Mouse (Mus musculus) midbrain, embryonic 15.5 days (tissue): ENCODE measurements around the gene Fah. TPM values are rescaled to one million over a fixed set of nuclear protein-coding genes. Genes with fewer than 3 reads are reported as not detected.

Experiments
- ATAC-seq: fragments of 200-750 bp; cut with Nextera tagmentation; replicated peaks from 2 replicates; pipeline ENCODE4 v1.8.0; 2017; ENCODE audit warnings: moderate TSS enrichment
- H3K27ac ChIP-seq: fragments of 300-500 bp; sonication (generic); 2 replicates; pipeline ENCODE4 v1.5.1; 2015; ENCODE audit warnings: mild to moderate bottlenecking, inconsistent platforms
- H3K27me3 ChIP-seq: fragments of 300-500 bp; sonication (generic); replicated peaks from 2 replicates; pipeline ENCODE4 v1.6.1; 2015; ENCODE audit warnings: inconsistent platforms
- H3K36me3 ChIP-seq: fragments of 300-500 bp; sonication (generic); replicated peaks from 2 replicates; pipeline ENCODE4 v1.6.1; 2015; ENCODE audit warnings: inconsistent platforms
- H3K4me1 ChIP-seq: fragments of 300-500 bp; sonication (generic); 2 replicates; pipeline ENCODE4 v1.6.1; 2015; ENCODE audit warnings: inconsistent platforms
- H3K4me2 ChIP-seq: fragments of 300-500 bp; sonication (generic); 2 replicates; pipeline ENCODE4 v1.6.1; 2015; ENCODE audit warnings: inconsistent platforms, mild to moderate bottlenecking, moderate library complexity
- H3K4me3 ChIP-seq: fragments of 300-500 bp; sonication (generic); 2 replicates; pipeline ENCODE4 v1.5.1; 2015; ENCODE audit warnings: mild to moderate bottlenecking, inconsistent platforms
- H3K9ac ChIP-seq: fragments of 300-500 bp; sonication (generic); 2 replicates; pipeline ENCODE4 v1.6.1; 2015; ENCODE audit warnings: mild to moderate bottlenecking, inconsistent platforms
- H3K9me3 ChIP-seq: fragments of 300-500 bp; sonication (generic); 2 replicates; pipeline ENCODE4 v1.6.1; 2016; ENCODE audit warnings: inconsistent platforms
- WGBS: fragments of 180-500 bp; shearing (Covaris S2); methylation state at CpG from one replicate; pipeline ENCODE4 v1.1.7; 2015; ENCODE audit warnings: mixed read lengths; 5-methylcytosine and 5-hydroxymethylcytosine counted together
- polyA plus RNA-seq: library from polyadenylated mRNA; unstranded; fragments of >200 nt; fragmentation: Nextera tagmentation; extraction: Ambion mirVana; gene quantifications from 2 replicates; pipeline ENCODE4 v1.2.1, GENCODE M21; 2015

Gene Fah
- polyA plus RNA-seq, 1 experiment from 2014 or later, result 9.2 TPM

DNA sequence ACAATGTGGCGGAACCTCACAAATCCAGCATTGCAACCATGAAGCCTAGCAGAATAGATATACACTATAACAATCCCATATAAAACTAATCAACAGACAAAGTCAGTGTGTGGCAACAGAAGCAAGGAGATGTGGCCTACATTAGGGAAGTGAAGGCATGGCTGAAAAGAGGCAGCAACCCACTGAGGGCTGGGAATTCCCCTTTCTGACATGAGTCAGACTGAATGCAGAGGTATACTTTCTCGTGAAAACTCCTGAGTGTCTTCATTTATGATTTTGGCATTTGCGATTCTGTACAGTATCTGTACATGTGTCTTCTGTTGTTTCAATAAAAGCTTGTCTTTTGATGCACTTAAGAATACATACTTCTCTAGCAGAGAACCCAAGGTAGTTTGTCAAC, 15.2 kb downstream of the Fah start:
- Histone ChIP-seq H3K4me3 (no peak overlapping the region), H3K4me1 (no peaks in the 10 kb centered on the region), H3K27ac (no peak overlapping the region), H3K9me3 (no peaks in the 10 kb centered on the region), H3K36me3 (no peaks in the 10 kb centered on the region), H3K4me2 (no peak overlapping the region), H3K9ac (no peak overlapping the region), H3K27me3 (no peaks in the 10 kb centered on the region)
- 88% methylated on average over 3 of the region's 3 CpGs for WGBS
- ATAC-seq, result no peak

DNA sequence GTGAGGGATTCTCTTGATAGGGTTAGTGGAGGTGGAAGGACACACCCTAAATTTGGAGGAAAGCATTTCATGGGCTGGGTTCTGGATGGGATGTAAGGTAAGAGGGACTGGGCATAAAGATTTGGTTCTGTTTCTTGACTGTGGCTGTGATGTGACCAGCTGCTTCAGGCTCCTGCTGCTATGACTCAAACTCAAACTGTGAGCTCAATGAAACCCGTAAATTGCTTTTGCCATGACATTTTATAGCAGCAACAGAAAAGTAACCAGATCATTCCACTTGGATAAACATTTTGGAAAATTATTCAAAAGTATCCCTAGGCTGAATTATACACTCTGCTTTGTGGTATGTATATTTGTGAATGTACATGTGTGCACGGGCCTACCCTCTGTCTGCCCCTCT, 15.9 kb downstream of the Fah start:
- Histone ChIP-seq H3K4me1 (no peaks in the 10 kb centered on the region), H3K36me3 (no peaks in the 10 kb centered on the region), H3K27ac (no peak overlapping the region), H3K9me3 (no peaks in the 10 kb centered on the region), H3K4me2 (no peak overlapping the region), H3K9ac (no peak overlapping the region), H3K27me3 (no peaks in the 10 kb centered on the region), H3K4me3 (no peak overlapping the region)
- ATAC-seq, result no peak
- WGBS, result 82% methylated on average over 2 of the region's 2 CpGs

DNA sequence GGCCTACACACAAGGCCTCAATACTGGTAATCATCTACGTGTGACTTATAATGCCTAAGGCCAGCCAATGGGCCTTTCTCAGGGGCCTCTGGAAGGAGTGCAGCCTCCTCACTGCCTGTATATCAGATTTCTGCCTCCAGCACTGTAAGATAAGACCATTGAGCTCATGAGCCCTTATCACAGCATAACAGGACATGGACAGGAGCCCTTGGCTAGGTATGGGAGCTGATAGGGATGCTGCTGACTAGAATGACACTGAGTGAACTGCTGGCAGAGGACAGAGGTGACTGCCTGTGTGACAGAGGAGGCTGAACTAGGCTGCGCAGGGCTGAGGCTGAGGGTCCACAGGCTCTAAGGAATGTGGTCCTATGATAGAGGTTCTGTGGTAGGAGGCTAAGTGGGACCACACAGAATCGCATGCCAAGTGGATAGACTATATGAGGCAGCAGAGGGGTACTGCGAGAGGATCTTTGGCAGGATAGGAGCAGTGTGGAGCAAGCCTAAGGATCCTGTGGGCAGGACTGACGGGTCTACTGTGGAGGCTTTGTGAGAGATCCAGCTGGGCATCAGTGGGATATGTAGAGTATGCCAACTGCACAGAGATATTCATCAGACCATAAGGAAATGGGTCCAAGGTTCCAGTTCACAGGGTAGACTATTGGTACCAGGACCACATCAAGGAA, 19.3 kb downstream of the Fah start:
- no peak overlapping the region for H3K4me2 ChIP-seq
- H3K9me3 ChIP-seq, result no peaks in the 10 kb centered on the region
- WGBS, result 87% methylated on average over 5 of the region's 5 CpGs
- H3K27ac ChIP-seq, result no peak overlapping the region
- no peak for ATAC-seq
- H3K36me3 ChIP-seq, result no peaks in the 10 kb centered on the region
- H3K4me1 ChIP-seq, result no peaks in the 10 kb centered on the region
- no peak overlapping the region for H3K9ac ChIP-seq
- no peak overlapping the region for H3K4me3 ChIP-seq
- H3K27me3 ChIP-seq, result no peaks in the 10 kb centered on the region

DNA sequence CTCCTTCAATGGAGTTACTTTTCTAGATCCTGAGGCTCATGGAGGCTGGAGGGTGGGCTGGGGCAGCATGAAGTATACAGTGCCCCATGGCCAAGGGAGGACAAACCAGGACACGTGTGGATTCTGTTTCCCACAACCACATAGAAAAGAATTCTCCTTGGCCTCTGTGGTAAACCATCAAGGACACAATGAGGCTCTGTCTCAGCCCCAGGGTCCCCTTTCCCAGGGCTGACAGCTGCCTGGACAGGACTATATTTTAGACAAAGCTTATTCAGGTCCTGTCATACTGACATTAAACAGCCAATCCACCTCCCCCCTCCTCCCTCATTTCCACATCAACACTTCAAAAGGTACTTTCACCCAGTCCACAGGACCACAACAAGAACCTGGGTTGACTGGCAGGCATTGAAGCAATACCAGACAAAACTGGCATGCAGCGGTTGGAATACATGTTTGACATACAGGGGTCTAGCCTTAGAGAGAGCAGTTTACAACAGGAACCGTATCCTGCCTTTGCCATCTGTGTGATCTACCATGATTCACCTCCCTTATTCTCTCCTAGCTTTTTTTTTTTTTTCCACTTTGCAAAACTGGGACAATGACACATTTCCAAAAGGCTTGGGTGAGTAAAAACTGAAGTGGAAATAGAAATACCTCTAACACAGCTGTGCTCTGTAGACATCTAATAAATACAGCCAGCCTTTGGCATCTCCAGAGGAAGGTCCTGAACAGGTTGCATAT, 20.0 kb downstream of the Fah start:
- WGBS, result 46% methylated on average over 3 of the region's 3 CpGs
- no peak overlapping the region for H3K4me3 ChIP-seq
- 0 out of 2 replicates have a peak, but pooled peaks have one; percentile 48 for ATAC-seq
- H3K9ac ChIP-seq, result no peak overlapping the region
- H3K27ac ChIP-seq, result no peak overlapping the region
- no peak overlapping the region for H3K4me2 ChIP-seq
- no peaks in the 10 kb centered on the region for H3K4me1 ChIP-seq
- H3K27me3 ChIP-seq, result no peaks in the 10 kb centered on the region
- H3K36me3 ChIP-seq, result no peaks in the 10 kb centered on the region
- no peaks in the 10 kb centered on the region for H3K9me3 ChIP-seq

DNA sequence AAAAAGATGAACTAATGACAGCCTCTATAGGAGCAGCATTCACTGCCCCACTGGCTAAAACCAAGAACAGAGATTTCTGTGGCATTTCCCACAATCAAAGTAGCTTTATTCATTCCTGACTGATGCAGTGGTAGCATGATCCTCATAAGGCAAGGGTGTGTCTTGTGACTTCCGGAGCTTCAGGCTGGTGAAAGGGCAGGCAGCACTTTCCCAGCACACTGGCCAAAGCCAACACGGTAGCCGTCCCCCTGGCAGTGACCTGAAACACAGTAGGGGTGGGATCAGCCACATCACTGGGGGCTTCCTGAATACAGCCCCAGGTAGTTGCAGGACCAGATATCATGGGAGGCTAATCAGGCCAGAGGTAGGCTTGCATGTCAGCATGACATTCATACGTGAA, 21.4 kb downstream of the Fah start:
- Histone ChIP-seq H3K4me3 (no peak overlapping the region), H3K27ac (no peak overlapping the region), H3K9ac (no peak overlapping the region), H3K4me2 (no peak overlapping the region), H3K9me3 (no peaks in the 10 kb centered on the region), H3K36me3 (no peaks in the 10 kb centered on the region), H3K4me1 (no peaks in the 10 kb centered on the region), H3K27me3 (no peaks in the 10 kb centered on the region)
- no peak for ATAC-seq
- 95% methylated on average over 4 of the region's 4 CpGs for WGBS

DNA sequence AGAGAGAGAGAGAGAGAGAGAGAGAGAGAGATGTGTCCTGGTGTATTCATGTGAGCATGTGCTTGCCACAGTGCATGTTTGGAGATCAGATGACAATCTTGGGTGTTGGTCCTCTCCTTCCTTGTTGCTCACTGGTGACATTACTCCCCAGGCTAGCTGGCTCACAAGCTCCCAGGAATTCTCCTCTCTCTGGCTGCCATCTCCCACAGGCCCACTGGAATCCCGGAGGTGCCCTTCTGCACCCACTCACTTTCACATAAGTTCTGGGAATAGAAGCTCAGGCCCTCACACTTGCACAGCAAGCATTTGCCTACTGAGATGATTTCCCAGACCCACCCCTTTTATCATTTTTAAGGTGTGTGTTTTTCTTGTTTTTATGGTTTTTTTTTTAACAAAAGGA, 26.8 kb downstream of the Fah start:
- no peak overlapping the region for H3K9ac ChIP-seq
- no peak overlapping the region for H3K4me2 ChIP-seq
- H3K4me1 ChIP-seq, result no peaks in the 10 kb centered on the region
- no peaks in the 10 kb centered on the region for H3K9me3 ChIP-seq
- H3K36me3 ChIP-seq, result no peaks in the 10 kb centered on the region
- no peak for ATAC-seq
- H3K27me3 ChIP-seq, result no peaks in the 10 kb centered on the region
- no peak overlapping the region for H3K4me3 ChIP-seq
- no peak overlapping the region for H3K27ac ChIP-seq
- WGBS, result 100% methylated on average over 1 of the region's 1 CpGs

DNA sequence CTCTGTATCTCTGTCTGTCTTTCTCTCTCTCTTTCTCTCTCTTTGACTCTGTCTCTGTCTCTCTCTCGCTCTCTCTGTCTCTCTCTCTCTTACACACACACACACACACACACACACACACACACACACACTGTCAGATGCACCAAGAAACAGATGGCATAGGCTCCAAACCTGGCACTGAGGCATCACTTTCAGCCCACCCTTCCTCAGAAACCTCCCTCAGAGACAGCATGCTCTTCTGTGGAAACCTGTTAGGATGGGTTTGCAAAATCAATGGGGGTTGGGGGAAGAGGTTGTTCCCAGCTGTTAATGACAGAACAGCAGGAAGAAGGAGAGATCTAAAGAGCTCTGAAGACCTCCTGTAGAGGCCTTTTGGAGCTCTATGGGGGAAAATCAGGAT, 27.7 kb downstream of the Fah start:
- no peak for ATAC-seq
- no peaks in the 10 kb centered on the region for H3K27me3 ChIP-seq

DNA sequence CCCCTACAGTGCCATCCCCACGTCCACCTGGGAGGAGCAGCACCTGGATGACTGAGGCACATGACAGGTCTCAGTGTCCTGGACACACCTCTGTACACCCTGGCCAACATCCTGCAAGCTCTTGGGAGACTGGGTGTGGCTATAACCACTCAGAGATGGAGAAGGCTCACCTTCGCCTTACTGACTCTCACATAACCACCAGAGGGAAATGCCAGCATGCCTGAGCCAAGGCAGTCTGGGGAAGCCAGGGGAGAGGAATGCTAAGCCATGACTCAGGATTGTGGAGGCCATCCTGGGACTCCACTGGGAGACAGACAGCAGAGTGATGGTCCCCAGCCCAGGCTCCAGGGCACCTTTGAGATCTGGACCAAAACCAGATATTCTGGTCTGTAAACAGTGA, 29.5 kb downstream of the Fah start:
- no peaks in the 10 kb centered on the region for H3K27me3 ChIP-seq
- no peaks in the 10 kb centered on the region for H3K4me1 ChIP-seq
- H3K36me3 ChIP-seq, result no peaks in the 10 kb centered on the region
- H3K4me3 ChIP-seq, result no peak overlapping the region
- no peak overlapping the region for H3K27ac ChIP-seq
- no peak overlapping the region for H3K9ac ChIP-seq
- no peaks in the 10 kb centered on the region for H3K9me3 ChIP-seq
- no peak for ATAC-seq
- no peak overlapping the region for H3K4me2 ChIP-seq
- WGBS, result 81% methylated on average over 2 of the region's 2 CpGs

More for the DNA sequence above, 27.7 kb downstream of the Fah start:
- no peak overlapping the region for H3K9ac ChIP-seq
- no peaks in the 10 kb centered on the region for H3K9me3 ChIP-seq
- no peaks in the 10 kb centered on the region for H3K4me1 ChIP-seq
- WGBS, result 67% methylated on average over 1 of the region's 1 CpGs
- H3K27ac ChIP-seq, result no peak overlapping the region
- H3K4me2 ChIP-seq, result no peak overlapping the region
- H3K4me3 ChIP-seq, result no peak overlapping the region
- no peaks in the 10 kb centered on the region for H3K36me3 ChIP-seq

DNA sequence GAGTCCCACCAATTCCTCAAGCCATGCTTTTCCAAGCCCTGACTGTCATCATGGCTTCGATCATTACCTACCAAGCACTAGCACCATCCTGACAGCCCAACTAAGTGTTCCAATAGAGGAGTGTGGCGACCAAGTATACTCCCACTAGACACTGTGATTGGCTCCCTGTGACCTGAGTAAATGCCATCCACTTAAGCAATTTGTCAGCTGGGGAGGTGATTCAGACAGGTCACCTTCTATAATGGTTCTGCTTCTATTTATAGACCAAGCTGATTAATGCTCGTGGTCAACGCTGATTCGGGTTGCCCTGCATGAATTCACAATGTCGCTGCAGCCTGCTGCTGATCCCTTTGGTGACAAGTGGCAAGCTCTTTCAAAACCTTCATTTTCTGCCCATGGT, 40.3 kb downstream of the Fah start:
- Histone ChIP-seq H3K4me2 (no peak overlapping the region), H3K9me3 (no peaks in the 10 kb centered on the region), H3K4me3 (no peak overlapping the region), H3K4me1 (no peaks in the 10 kb centered on the region), H3K27me3 (no peaks in the 10 kb centered on the region), H3K27ac (no peak overlapping the region), H3K36me3 (no peaks in the 10 kb centered on the region), H3K9ac (no peak overlapping the region)
- 74% methylated on average over 6 of the region's 6 CpGs for WGBS
- ATAC-seq, result no peak

DNA sequence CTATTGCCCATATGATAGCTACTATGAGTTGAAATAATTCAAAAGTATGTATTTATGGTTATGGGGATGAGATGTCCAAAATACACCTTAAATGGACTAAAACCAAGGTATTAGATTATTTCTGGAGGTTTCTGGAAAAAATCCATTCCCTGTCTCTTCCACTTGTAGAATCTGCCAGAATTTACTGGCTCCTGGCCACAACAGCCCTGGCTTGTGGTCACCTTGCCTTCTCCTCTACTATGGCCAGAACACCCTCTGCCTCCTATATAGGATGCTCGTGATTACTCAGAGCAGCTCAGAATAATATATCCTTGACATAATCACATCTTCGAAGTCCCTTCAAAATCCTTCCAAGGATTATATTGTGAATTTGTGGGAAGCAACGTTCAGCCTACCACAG, 42.3 kb downstream of the Fah start:
- H3K9me3 ChIP-seq, result no peaks in the 10 kb centered on the region
- H3K4me1 ChIP-seq, result no peaks in the 10 kb centered on the region
- H3K36me3 ChIP-seq, result no peaks in the 10 kb centered on the region
- WGBS, result 90% methylated on average over 3 of the region's 3 CpGs
- ATAC-seq, result no peak
- H3K27me3 ChIP-seq, result no peaks in the 10 kb centered on the region
- H3K27ac ChIP-seq, result no peak overlapping the region
- no peak overlapping the region for H3K4me2 ChIP-seq
- no peak overlapping the region for H3K4me3 ChIP-seq
- H3K9ac ChIP-seq, result no peak overlapping the region

DNA sequence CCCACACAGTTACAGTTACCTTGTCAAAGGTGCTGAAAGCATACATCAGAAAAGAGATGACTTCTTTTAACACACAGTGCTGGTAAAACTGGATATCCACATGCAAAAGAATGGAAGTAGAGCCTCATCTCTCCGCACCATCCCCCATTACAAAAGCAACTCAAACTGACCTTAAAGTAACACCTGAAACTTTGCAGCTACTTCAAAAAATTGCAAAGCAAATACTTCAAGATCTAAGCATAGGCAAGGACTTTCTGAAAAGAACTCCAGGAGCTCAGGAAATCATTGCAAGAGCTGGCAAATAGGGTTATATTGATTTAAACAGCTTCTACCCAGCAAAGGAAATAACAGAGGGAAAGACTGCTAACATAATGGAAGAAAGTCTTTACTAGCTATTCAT, 46.0 kb downstream of the Fah start:
- no peak overlapping the region for H3K4me2 ChIP-seq
- 96% methylated on average over 1 of the region's 1 CpGs for WGBS
- H3K9me3 ChIP-seq, result no peaks in the 10 kb centered on the region
- H3K27ac ChIP-seq, result no peak overlapping the region
- no peak overlapping the region for H3K9ac ChIP-seq
- H3K4me1 ChIP-seq, result no peaks in the 10 kb centered on the region
- no peaks in the 10 kb centered on the region for H3K27me3 ChIP-seq
- no peak overlapping the region for H3K4me3 ChIP-seq
- H3K36me3 ChIP-seq, result no peaks in the 10 kb centered on the region
- no peak for ATAC-seq

DNA sequence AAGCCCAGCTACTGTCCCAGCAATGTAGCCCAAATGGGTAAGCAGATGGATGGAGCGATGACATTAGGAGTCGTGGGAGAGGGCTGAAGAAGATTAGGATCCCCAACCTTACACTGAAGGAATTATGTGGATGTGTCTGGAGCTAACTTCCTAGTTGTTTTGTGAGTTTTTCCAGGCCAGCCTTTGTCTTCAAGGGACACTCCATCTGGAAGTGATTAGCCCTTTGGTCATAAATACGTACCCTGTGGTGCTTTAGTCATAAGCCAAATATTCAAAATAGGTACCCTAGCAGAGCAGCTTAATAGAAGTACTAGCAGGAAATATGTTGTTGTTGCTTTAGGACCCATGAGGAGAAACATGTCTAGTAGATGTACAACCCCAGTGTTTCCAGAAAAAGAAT, 49.2 kb downstream of the Fah start:
- Histone ChIP-seq H3K4me1 (no peaks in the 10 kb centered on the region), H3K9me3 (no peaks in the 10 kb centered on the region), H3K36me3 (no peaks in the 10 kb centered on the region), H3K27ac (no peak overlapping the region), H3K9ac (no peak overlapping the region), H3K4me2 (no peak overlapping the region), H3K4me3 (no peak overlapping the region), H3K27me3 (no peaks in the 10 kb centered on the region)
- ATAC-seq, result no peak
- 72% methylated on average over 3 of the region's 3 CpGs for WGBS

DNA sequence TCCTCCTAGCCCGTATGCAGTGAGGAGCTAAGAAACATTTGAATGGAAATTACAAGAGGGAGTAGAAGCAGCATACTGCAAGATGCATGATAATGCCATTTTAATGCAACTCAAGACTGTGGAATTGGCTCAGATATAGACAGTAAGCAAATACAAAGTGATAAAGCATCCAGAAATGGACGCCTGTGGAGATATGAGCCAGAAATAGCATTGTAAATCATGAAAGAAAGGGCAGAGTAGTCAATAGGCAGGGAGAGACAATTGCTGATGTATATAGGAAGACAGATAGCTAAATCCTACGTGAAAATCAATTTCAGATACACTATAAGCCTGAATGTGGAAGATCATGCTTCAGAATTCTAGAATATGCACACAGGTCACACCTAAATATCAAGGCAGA, 51.2 kb downstream of the Fah start:
- H3K4me1 ChIP-seq, result no peaks in the 10 kb centered on the region
- no peaks in the 10 kb centered on the region for H3K27me3 ChIP-seq
- H3K27ac ChIP-seq, result no peak overlapping the region
- WGBS, result 49% methylated on average over 3 of the region's 3 CpGs
- no peaks in the 10 kb centered on the region for H3K9me3 ChIP-seq
- H3K9ac ChIP-seq, result no peak overlapping the region
- H3K36me3 ChIP-seq, result no peaks in the 10 kb centered on the region
- 0 out of 2 replicates have a peak, but pooled peaks have one; percentile 42 for ATAC-seq
- H3K4me3 ChIP-seq, result no peak overlapping the region
- H3K4me2 ChIP-seq, result no peak overlapping the region
